Mouse (Mus musculus) neural tube, embryonic 12.5 days (tissue): ENCODE measurements around the gene Tank. TPM values are rescaled to one million over a fixed set of nuclear protein-coding genes. Genes with fewer than 3 reads are reported as not detected.

ENCODE experiments used
- ATAC-seq: fragments of 200-750 bp; cut with Nextera tagmentation; 2 replicates; pipeline ENCODE4 v1.8.0; 2017; ENCODE audit warnings: low read depth, mild to moderate bottlenecking, moderate TSS enrichment, moderate library complexity; ENCODE audit not compliant: low FRiP score
- H3K27ac ChIP-seq: fragments of 300-500 bp; sonication (generic); 2 replicates; pipeline ENCODE4 v1.5.1; 2016
- H3K27me3 ChIP-seq: fragments of 300-500 bp; sonication (generic); replicated peaks from 2 replicates; pipeline ENCODE4 v1.6.1; 2016; ENCODE audit warnings: mild to moderate bottlenecking
- H3K36me3 ChIP-seq: fragments of 300-500 bp; sonication (generic); 2 replicates; pipeline ENCODE4 v1.6.1; 2016; ENCODE audit warnings: mild to moderate bottlenecking
- H3K4me1 ChIP-seq: fragments of 300-500 bp; sonication (generic); 2 replicates; pipeline ENCODE4 v1.6.1; 2016
- H3K4me2 ChIP-seq: fragments of 300-500 bp; sonication (generic); replicated peaks from 2 replicates; pipeline ENCODE4 v1.6.1; 2016; ENCODE audit warnings: mild to moderate bottlenecking
- H3K4me3 ChIP-seq: fragments of 300-500 bp; sonication (generic); 2 replicates; pipeline ENCODE4 v1.5.1; 2016
- H3K9ac ChIP-seq: fragments of 300-500 bp; sonication (generic); 2 replicates; pipeline ENCODE4 v1.6.1; 2016; ENCODE audit warnings: mild to moderate bottlenecking
- H3K9me3 ChIP-seq: fragments of 300-500 bp; sonication (generic); 2 replicates; pipeline ENCODE4 v1.6.1; 2016; ENCODE audit warnings: mild to moderate bottlenecking
- WGBS: fragments of 180-500 bp; shearing (Covaris S2); methylation state at CpG from one replicate; pipeline ENCODE4 v1.1.7; 2016; 5-methylcytosine and 5-hydroxymethylcytosine counted together
- polyA plus RNA-seq: library from polyadenylated mRNA; unstranded; fragments of >200 nt; fragmentation: Nextera tagmentation; extraction: Ambion mirVana; gene quantifications from 2 replicates; pipeline ENCODE4 v1.2.1, GENCODE M21; 2016

Tank gene
- polyA plus RNA-seq, 1 experiment from 2014 or later, result 29.8 TPM

- Histone ChIP-seq H3K27me3 (no peaks in the 10 kb centered on the region), H3K9ac (no peak overlapping the region), H3K4me3 (no peak overlapping the region), H3K27ac (no peak overlapping the region), H3K9me3 (no peaks in the 10 kb centered on the region), H3K4me2 (no peak overlapping the region), H3K36me3 (no peaks in the 10 kb centered on the region), H3K4me1 (no peaks in the 10 kb centered on the region)
- 13% methylated on average over 1 of the region's 1 CpGs for WGBS
- no peak for ATAC-seq
These were observed 17.3 kb upstream of the Tank start for GRCm38 (mm10) chr2:61561058-61561457.

- no peak overlapping the region for H3K27ac ChIP-seq
- no peak overlapping the region for H3K9ac ChIP-seq
- no peaks in the 10 kb centered on the region for H3K27me3 ChIP-seq
- ATAC-seq, result no peak
- 86% methylated on average over 6 of the region's 6 CpGs for WGBS
- H3K4me2 ChIP-seq, result no peak overlapping the region
- no peaks in the 10 kb centered on the region for H3K36me3 ChIP-seq
- no peaks in the 10 kb centered on the region for H3K9me3 ChIP-seq
- H3K4me3 ChIP-seq, result no peak overlapping the region
- H3K4me1 ChIP-seq, result no peaks in the 10 kb centered on the region
These were observed 15.2 kb upstream of the Tank start for GRCm38 (mm10) chr2:61563202-61563601.

GRCm38 (mm10) chr2:61567045-61567783 lies 11.2 kb upstream of the Tank start:
- 79% methylated on average over 4 of the region's 4 CpGs for WGBS
- Histone ChIP-seq H3K27me3 (no peaks in the 10 kb centered on the region), H3K36me3 (no peaks in the 10 kb centered on the region), H3K4me1 (no peaks in the 10 kb centered on the region), H3K9ac (no peak overlapping the region), H3K27ac (no peak overlapping the region), H3K9me3 (no peaks in the 10 kb centered on the region), H3K4me2 (no peak overlapping the region), H3K4me3 (no peak overlapping the region)
- no peak for ATAC-seq

- WGBS, result 94% methylated on average over 6 of the region's 6 CpGs
- no peak overlapping the region for H3K4me2 ChIP-seq
- no peak overlapping the region for H3K27ac ChIP-seq
- H3K4me1 ChIP-seq, result no peaks in the 10 kb centered on the region
- no peak overlapping the region for H3K9ac ChIP-seq
- no peaks in the 10 kb centered on the region for H3K36me3 ChIP-seq
- no peaks in the 10 kb centered on the region for H3K9me3 ChIP-seq
- no peak overlapping the region for H3K4me3 ChIP-seq
- no peak for ATAC-seq
- no peaks in the 10 kb centered on the region for H3K27me3 ChIP-seq
These were observed 9.2 kb upstream of the Tank start for GRCm38 (mm10) chr2:61569181-61569580.

- WGBS, result 67% methylated on average over 4 of the region's 4 CpGs
- H3K36me3 ChIP-seq, result no peaks in the 10 kb centered on the region
- no peak overlapping the region for H3K4me3 ChIP-seq
- no peak overlapping the region for H3K9ac ChIP-seq
- H3K27ac ChIP-seq, result no peak overlapping the region
- no peaks in the 10 kb centered on the region for H3K9me3 ChIP-seq
- no peaks in the 10 kb centered on the region for H3K4me1 ChIP-seq
- no peak overlapping the region for H3K4me2 ChIP-seq
- H3K27me3 ChIP-seq, result no peaks in the 10 kb centered on the region
- no peak for ATAC-seq
These were observed 6.9 kb upstream of the Tank start for GRCm38 (mm10) chr2:61571343-61571955.

GRCm38 (mm10) chr2:61576497-61576896 lies 1.9 kb upstream of the Tank start:
- no peaks in the 10 kb centered on the region for H3K36me3 ChIP-seq
- ATAC-seq, result no peak
- 88% methylated on average over 3 of the region's 3 CpGs for WGBS
- H3K9me3 ChIP-seq, result no peaks in the 10 kb centered on the region
- no peak overlapping the region for H3K27ac ChIP-seq
- no peak overlapping the region for H3K4me3 ChIP-seq
- H3K27me3 ChIP-seq, result no peaks in the 10 kb centered on the region
- H3K9ac ChIP-seq, result no peak overlapping the region
- H3K4me2 ChIP-seq, result no peak overlapping the region
- H3K4me1 ChIP-seq, result no peaks in the 10 kb centered on the region

- Histone ChIP-seq H3K4me2 (no peak overlapping the region), H3K27me3 (no peaks in the 10 kb centered on the region), H3K9me3 (no peaks in the 10 kb centered on the region), H3K27ac (no peak overlapping the region), H3K4me1 (no peaks in the 10 kb centered on the region), H3K9ac (no peak overlapping the region), H3K36me3 (no peaks in the 10 kb centered on the region), H3K4me3 (no peak overlapping the region)
- 87% methylated on average over 17 of the region's 17 CpGs for WGBS
- ATAC-seq, result no peak
These were observed 1.3 kb upstream of the Tank start for GRCm38 (mm10) chr2:61576928-61577695.

- no peak overlapping the region for H3K4me2 ChIP-seq
- H3K9ac ChIP-seq, result no peak overlapping the region
- no peak overlapping the region for H3K27ac ChIP-seq
- no peak overlapping the region for H3K4me3 ChIP-seq
- no peaks in the 10 kb centered on the region for H3K27me3 ChIP-seq
- no peaks in the 10 kb centered on the region for H3K36me3 ChIP-seq
- no peaks in the 10 kb centered on the region for H3K4me1 ChIP-seq
- no peaks in the 10 kb centered on the region for H3K9me3 ChIP-seq
- 62% methylated on average over 7 of the region's 7 CpGs for WGBS
- ATAC-seq, result no peak
These were observed 706 bp upstream of the Tank start for GRCm38 (mm10) chr2:61577696-61578062.

- Histone ChIP-seq H3K36me3 (no peaks in the 10 kb centered on the region), H3K4me1 (no peaks in the 10 kb centered on the region), H3K4me2 (no peak overlapping the region), H3K9me3 (no peaks in the 10 kb centered on the region), H3K27ac (no peak overlapping the region), H3K27me3 (no peaks in the 10 kb centered on the region), H3K4me3 (no peak overlapping the region), H3K9ac (no peak overlapping the region)
- 54% methylated on average over 3 of the region's 3 CpGs for WGBS
- ATAC-seq, result no peak
These were observed 1.2 kb downstream of the Tank start for GRCm38 (mm10) chr2:61579501-61579990.

- Histone ChIP-seq H3K4me3 (no peak overlapping the region), H3K36me3 (no peaks in the 10 kb centered on the region), H3K4me2 (no peak overlapping the region), H3K27me3 (no peaks in the 10 kb centered on the region), H3K4me1 (no peaks in the 10 kb centered on the region), H3K9ac (no peak overlapping the region), H3K27ac (no peak overlapping the region), H3K9me3 (no peaks in the 10 kb centered on the region)
- WGBS, result 85% methylated on average over 3 of the region's 3 CpGs
- ATAC-seq, result no peak
These were observed 1.7 kb downstream of the Tank start for GRCm38 (mm10) chr2:61580091-61580490.

GRCm38 (mm10) chr2:61580555-61581080 lies 2.2 kb downstream of the Tank start:
- no peak overlapping the region for H3K9ac ChIP-seq
- 81% methylated on average over 10 of the region's 10 CpGs for WGBS
- ATAC-seq, result no peak
- no peaks in the 10 kb centered on the region for H3K36me3 ChIP-seq
- no peak overlapping the region for H3K27ac ChIP-seq
- H3K4me3 ChIP-seq, result no peak overlapping the region
- no peaks in the 10 kb centered on the region for H3K4me1 ChIP-seq
- H3K4me2 ChIP-seq, result no peak overlapping the region
- H3K9me3 ChIP-seq, result no peaks in the 10 kb centered on the region
- no peaks in the 10 kb centered on the region for H3K27me3 ChIP-seq

- ATAC-seq, result no peak
- no peaks in the 10 kb centered on the region for H3K36me3 ChIP-seq
- WGBS, result 87% methylated on average over 5 of the region's 5 CpGs
- no peaks in the 10 kb centered on the region for H3K4me1 ChIP-seq
- H3K4me3 ChIP-seq, result no peak overlapping the region
- H3K27ac ChIP-seq, result no peak overlapping the region
- H3K4me2 ChIP-seq, result no peak overlapping the region
- no peak overlapping the region for H3K9ac ChIP-seq
- H3K9me3 ChIP-seq, result no peaks in the 10 kb centered on the region
- no peaks in the 10 kb centered on the region for H3K27me3 ChIP-seq
These were observed 4.4 kb downstream of the Tank start for GRCm38 (mm10) chr2:61582578-61583315.
